Mouse (Mus musculus): ENCODE measurements around the gene Nrsn1.
"Not testable (repeated sequence)": the region's sequence is repeated elsewhere in the genome, so short reads cannot be mapped to it uniquely, and the experiment has no call there.

Gene Nrsn1

DNA sequence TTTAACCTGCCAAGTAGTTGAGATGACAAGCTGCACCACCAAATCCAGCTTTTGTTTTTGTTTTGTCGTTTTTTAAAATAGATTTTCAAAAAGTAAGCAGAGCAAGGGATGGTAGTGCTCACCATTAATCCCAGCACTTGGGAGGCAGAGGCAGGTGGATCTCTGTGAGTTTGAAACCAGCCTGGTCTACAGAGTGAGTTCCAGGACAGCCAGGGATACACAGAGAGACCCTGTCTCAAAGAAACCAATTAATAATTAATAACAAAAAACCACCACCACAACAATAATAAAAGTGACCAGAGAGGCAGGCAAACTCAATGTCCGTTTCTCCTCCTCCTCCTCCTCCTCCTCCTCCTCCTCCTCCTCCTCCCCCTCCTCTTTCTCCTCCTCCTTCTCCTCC is at the start of gene Nrsn1:
Gene Nrsn1, minus strand, starts transcription at position 101 of the 400 bp plus-strand sequence.
- not testable (repeated sequence) for DNase-seq (ENCODE audit: extremely low read depth, low read depth, low spot score)

DNA sequence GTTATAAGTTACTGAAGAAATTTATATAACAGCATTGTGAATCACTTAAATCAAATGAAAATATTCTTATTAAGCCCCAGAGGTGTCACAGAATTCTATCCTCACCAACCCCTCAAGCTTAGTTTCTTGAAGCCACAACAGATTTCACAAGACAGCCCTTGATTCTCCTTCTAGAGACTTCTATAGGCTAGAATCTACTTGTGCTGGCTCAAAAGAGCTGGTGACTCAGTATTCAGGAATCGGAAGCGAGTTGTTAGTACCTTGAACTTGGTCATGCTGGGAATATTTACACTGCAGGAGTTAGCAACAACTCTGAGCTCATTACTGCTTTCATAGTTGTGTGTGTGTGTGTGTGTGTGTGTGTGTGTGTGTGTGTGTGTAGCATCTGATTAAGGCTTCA is 41.8 kb upstream of the Nrsn1 start:
- no peak for DNase-seq (ENCODE audit: extremely low read depth, low read depth, low spot score)

- DNase-seq (ENCODE audit: extremely low read depth, low read depth, low spot score): no peak
Measured at GRCm38 (mm10) chr13:25310068-25310467, 39.8 kb upstream of the Nrsn1 start.

- DNase-seq (ENCODE audit: extremely low read depth, low read depth, low spot score): no peak
Measured at GRCm38 (mm10) chr13:25288736-25289135, 18.4 kb upstream of the Nrsn1 start.

DNA sequence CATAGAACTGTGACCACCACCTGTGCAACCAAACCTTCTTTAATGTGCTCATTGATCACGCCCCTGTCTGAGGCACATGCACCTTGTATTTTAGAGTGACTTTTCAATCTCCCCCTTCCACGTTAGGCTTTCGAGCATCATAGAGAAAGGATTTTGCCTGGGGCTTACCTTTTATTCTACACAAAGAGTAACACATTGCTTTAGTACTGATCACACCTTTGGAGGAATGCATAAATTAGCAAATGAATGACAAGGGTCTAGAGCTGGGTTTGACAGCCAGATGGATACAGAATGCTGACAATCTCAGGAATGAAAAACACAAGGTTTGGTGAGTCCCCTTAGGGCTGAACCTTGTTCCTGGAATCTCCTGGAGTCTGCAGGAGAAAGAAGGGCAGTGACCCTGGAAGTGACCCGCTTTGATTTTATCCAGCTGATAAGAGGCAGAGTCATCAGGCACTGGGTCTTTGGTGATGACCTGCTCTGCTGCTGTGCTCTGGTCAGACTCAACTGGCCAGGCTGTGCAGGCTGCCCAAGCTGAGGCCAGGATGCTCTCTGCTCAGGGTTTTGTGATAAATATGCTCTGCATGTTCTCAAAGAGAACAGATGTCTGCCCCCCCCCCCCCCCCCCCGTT is 4.7 kb upstream of the Nrsn1 start:
- DNase-seq (ENCODE audit: extremely low read depth, low read depth, low spot score): no peak

- DNase-seq (ENCODE audit: extremely low read depth, low read depth, low spot score): no peak
Measured at GRCm38 (mm10) chr13:25272189-25272588, 1.9 kb upstream of the Nrsn1 start.

DNA sequence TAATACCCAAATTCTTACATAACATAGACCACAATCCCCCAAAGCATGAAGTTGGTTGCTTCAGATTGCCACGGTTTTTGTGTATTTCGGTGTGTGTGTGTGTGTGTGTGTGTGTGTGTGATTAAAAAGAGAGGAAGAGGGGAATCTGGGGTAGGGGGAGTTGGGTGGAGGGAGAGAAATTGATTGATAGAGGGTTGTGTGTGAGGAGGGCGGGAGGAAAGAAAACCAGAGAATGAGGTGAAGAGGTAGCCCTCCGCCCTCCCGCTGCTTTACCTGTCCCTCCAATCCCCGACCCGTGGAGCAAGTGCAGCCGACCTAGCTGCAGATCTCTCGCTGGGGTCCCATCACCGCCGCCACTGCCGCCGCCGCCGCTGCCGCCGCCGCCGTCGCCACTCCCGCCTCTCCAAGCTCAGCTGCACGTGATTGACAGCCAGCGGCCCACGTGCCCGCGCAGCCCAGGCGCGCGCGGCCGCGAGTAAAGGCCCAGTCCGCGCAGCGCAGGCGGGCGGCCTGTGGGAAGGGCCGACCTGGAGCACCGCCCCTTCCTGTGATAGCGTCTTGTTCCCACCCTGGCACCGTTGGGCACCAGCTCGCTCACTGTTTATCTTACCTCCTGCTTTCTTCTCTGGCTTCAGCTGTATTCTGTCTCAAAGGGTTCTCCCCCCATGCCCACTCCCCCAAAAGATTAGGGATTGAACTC is 583 bp downstream of the Nrsn1 start:
- no peak for DNase-seq (ENCODE audit: extremely low read depth, low read depth, low spot score)

DNA sequence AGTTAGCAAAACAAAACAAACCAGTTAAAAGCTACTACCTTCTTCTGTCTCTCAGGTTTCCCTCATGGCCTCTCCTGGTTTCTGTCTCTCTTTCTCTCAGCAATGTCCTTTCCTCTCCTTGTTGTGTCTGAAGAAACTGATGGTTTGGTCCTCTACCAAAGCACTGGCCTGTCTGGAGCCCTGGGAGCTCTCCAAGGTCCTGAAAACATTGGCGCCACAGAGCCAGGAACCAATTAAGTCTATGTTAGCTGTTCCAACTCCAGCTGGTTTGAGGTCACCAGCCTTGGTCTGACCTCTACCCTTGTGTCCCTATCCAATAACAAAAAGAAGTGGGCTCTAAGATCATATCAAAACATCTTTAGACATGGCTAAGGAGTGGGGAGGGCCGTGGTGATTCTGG is 1.3 kb downstream of the Nrsn1 start:
- DNase-seq (ENCODE audit: extremely low read depth, low read depth, low spot score): no peak

- DNase-seq (ENCODE audit: extremely low read depth, low read depth, low spot score): no peak
Measured at GRCm38 (mm10) chr13:25262748-25263147, 7.6 kb downstream of the Nrsn1 start.

- no peak for DNase-seq (ENCODE audit: extremely low read depth, low read depth, low spot score)
Measured at GRCm38 (mm10) chr13:25257608-25258007, 12.7 kb downstream of the Nrsn1 start.

GRCm38 (mm10) chr13:25254478-25255263 is 15.6 kb downstream of the Nrsn1 start:
- no peak for DNase-seq (ENCODE audit: extremely low read depth, low read depth, low spot score)

GRCm38 (mm10) chr13:25251893-25252292 is 18.4 kb downstream of the Nrsn1 start:
- no peak for DNase-seq (ENCODE audit: extremely low read depth, low read depth, low spot score)

- no peak for DNase-seq (ENCODE audit: extremely low read depth, low read depth, low spot score)
Measured at GRCm38 (mm10) chr13:25220186-25220787, 50.0 kb downstream of the Nrsn1 start.

GRCm38 (mm10) chr13:25218394-25218793 is 51.9 kb downstream of the Nrsn1 start:
- DNase-seq (ENCODE audit: extremely low read depth, low read depth, low spot score): no peak

- no peak for DNase-seq (ENCODE audit: extremely low read depth, low read depth, low spot score)
Measured at GRCm38 (mm10) chr13:25206950-25207349, 63.4 kb downstream of the Nrsn1 start.

All from fat pad, adult 2 months (tissue).